Mouse (Mus musculus) ovary, postnatal 14 days (tissue): ENCODE results near the gene Lefty2.
"Not testable (repeated sequence)": the region's sequence is repeated elsewhere in the genome, so short reads cannot be mapped to it uniquely, and the experiment has no call there.

ENCODE experiments used
- DNase-seq: peaks from one replicate; pipeline ENCODE4 v3.0.0; 2022; ENCODE audit warnings: low spot score

Gene Lefty2

GRCm38 (mm10) chr1:180934467-180935419 lies 41.8 kb downstream of the Lefty2 start, which contains the start of gene Lefty1:
Gene Lefty1 (plus strand): TSS chr1:180935022.
- DNase-seq = no peak

DNA sequence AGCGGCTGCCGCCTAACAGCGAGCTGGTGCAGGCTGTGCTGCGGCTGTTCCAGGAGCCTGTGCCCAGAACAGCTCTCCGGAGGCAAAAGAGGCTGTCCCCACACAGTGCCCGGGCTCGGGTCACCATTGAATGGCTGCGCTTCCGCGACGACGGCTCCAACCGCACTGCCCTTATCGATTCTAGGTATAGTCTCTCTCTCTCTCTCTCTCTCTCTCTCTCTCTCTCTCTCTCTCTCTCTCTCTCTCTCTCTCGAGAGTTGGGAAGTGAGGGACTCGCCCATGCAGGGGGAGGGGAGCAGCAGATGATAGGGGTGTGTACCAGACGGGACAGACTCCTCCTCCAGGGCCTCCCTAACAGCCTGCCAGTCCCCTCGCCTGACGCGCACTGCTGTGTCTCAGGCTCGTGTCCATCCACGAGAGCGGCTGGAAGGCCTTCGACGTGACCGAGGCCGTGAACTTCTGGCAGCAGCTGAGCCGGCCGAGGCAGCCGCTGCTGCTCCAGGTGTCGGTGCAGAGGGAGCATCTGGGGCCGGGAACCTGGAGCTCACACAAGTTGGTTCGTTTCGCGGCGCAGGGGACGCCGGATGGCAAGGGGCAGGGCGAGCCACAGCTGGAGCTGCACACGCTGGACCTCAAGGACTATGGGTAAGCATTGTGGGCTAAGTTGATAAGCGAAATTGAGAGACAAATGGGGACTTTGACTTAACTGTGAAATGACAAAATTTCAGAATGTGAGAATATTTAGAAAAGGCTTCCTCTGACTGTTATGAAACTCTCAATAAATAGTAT lies 43.9 kb downstream of the Lefty2 start:
- not testable (repeated sequence) for DNase-seq

DNA sequence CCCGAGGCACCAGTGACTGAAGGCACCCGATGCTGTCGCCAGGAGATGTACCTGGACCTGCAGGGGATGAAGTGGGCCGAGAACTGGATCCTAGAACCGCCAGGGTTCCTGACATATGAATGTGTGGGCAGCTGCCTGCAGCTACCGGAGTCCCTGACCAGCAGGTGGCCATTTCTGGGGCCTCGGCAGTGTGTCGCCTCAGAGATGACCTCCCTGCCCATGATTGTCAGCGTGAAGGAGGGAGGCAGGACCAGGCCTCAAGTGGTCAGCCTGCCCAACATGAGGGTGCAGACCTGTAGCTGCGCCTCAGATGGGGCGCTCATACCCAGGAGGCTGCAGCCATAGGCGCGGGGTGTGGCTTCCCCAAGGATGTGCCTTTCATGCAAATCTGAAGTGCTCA lies 44.7 kb downstream of the Lefty2 start:
- DNase-seq = not testable (repeated sequence)

- DNase-seq = not testable (repeated sequence)
These were observed 45.9 kb downstream of the Lefty2 start for GRCm38 (mm10) chr1:180938781-180939180.

DNA sequence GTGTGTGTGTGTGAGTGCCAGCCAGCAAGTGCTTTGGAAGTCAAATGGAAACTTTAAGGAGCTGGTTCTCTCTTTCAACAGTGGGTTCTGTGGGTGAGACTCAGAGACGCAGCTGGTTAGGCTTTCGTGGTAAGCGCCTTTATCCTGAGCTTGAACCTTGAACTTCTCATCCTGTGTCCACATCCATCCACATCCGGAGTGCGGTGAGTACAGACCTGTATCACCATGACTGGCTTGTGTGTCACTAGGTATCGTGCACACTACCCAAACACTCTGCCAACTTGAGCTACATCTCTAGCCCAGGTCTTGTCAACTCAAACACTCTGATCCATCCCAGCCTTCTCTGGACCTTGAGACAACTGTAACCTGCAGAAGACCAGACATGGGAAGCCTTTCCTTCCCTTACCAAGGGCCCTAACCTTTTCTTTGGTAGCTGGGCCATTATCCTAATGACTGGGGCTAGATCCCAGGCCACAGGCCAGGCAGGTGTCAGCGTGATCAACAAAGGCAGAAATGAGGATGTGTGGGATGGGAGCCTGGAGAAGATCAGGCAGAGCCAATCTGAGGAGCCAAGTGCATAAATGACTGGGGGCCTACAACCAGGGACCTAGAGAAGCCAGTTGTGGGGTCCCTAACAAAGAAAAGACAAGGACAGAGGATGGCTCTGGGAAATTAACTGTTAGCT lies 48.0 kb downstream of the Lefty2 start:
- no peak for DNase-seq

- no peak for DNase-seq
These were observed 48.8 kb downstream of the Lefty2 start for GRCm38 (mm10) chr1:180941726-180942125.

- peak; percentile 66 for DNase-seq
These were observed 49.5 kb downstream of the Lefty2 start, which contains the start of gene Tmem63a for GRCm38 (mm10) chr1:180942166-180943031. Gene Tmem63a (plus strand): TSS chr1:180942344.

DNA sequence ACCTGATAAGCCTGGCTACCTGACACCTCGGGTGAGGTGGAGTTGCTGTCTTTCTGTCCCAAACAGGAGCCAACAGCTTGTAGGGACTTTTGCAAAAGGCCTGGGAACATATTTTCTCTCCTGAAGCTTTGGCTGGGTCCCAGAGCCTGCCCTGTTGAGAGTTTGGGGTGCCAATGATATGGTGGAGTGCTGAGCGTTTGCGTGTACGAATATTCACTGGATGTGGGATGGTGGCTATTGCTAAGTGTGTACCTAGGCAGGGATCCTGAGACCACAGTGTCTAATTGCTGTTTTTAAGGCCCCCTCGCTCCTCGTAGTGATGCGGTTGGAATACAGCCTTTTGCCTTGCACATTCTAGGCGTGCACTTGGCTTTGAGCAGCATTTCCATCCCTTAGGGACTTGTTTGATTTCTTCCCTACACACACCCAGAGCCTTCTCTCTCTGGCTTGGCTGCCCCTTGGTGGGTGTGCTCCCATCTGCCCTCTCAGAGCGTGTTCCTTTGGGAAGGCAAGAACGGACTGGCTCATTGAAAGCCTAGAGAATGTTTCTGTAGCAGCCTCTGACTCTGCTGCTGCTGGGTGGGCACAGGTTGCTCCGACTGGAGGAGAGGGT lies 50.2 kb downstream of the Lefty2 start:
- no peak for DNase-seq

DNA sequence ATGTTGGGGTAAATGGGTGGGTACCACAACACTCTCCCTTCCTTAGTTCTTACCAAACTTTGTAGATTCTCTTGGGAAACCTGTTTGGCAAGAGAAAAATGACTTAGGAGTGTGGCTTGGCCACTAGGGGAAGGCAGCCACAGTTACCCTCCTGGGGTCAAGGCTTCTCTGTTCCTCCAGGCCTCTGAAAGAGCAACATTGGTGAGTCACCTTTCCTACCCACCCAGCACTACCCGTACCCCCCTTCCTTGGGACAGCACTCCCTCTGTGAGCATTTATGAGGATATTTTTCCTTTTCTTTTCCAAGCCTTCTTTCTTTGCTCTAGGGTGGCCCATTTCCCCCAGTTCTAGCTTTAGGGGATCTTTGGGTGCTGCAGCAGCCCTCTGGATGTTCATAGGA lies 51.0 kb downstream of the Lefty2 start:
- no peak for DNase-seq

GRCm38 (mm10) chr1:180944553-180944952 lies 51.6 kb downstream of the Lefty2 start:
- DNase-seq = no peak

- peak; percentile 38 for DNase-seq
These were observed 52.4 kb downstream of the Lefty2 start for GRCm38 (mm10) chr1:180945001-180945980.

GRCm38 (mm10) chr1:180946448-180946847 lies 53.5 kb downstream of the Lefty2 start:
- DNase-seq = no peak
